Mouse (Mus musculus): Measurements from ENCODE around the gene Plaa.

Plaa gene

GRCm38 (mm10) chr4:94554955-94555494 is 48.0 kb downstream of the Plaa start:
- DNase-seq: no peak

- DNase-seq: no peak
These were observed 58.7 kb downstream of the Plaa start for GRCm38 (mm10) chr4:94544321-94544720.

- no peak for DNase-seq
These were observed 60.0 kb downstream of the Plaa start for GRCm38 (mm10) chr4:94543041-94543440.

- no peak for DNase-seq
These were observed 69.8 kb downstream of the Plaa start for GRCm38 (mm10) chr4:94533205-94533604.

GRCm38 (mm10) chr4:94529448-94529847 is 73.6 kb downstream of the Plaa start:
- DNase-seq: no peak

GRCm38 (mm10) chr4:94523321-94523720 is 79.7 kb downstream of the Plaa start:
- DNase-seq: no peak

GRCm38 (mm10) chr4:94517631-94518030 is 85.4 kb downstream of the Plaa start:
- DNase-seq: peak; percentile 10

Measured in cerebellum, adult 9-11 months (tissue).